Mouse (Mus musculus) CD4-positive, CD25-positive, alpha-beta regulatory T cell, adult 9 weeks (primary cell): ENCODE results near the gene Tmem18. TPM values are rescaled to one million over a fixed set of nuclear protein-coding genes. Genes with fewer than 3 reads are reported as not detected.

Experiments
- polyA plus RNA-seq: library from polyadenylated mRNA; unstranded; fragments of 100-300 nt; shearing (Covaris generic); gene quantifications from one replicate; pipeline ENCODE4 v1.2.1, GENCODE M21; 2017

The Tmem18 gene
- 36.9 TPM for polyA plus RNA-seq

DNA sequence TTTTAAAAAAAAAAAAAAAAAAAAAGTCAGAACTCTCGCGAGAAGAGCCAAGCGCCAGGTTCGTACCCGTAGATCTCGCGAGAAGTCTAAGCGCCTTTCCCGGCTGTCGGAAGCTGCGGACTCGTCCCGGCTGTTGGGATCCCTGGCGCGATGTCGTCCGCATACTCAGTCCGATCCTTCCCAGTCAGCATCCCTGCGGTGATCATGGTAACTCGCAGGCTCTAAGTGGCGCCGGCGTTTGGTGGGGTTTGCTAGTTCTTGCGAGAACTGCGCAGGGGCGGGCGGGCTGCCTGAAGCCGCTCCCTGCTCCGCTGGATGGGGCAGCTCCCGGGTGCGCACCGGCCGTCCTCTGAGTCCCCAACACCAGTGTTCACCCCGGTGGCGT lies at the start of gene Tmem18:
Gene Tmem18, plus strand, starts transcription at position 71 of the 385 bp plus-strand sequence.

Other genes starting within 250 kb of the Tmem18 start
- not detected for gene Sntg2, start 211.1 kb upstream of the Tmem18 start, polyA plus RNA-seq